Mouse (Mus musculus) spleen, adult 12 weeks (tissue): ENCODE results near the gene Gm28051.
A peak's percentile ranks its signal among the peaks of the same experiment; 100 is the strongest.

ENCODE experiments used
- DNase-seq: peaks from one replicate; pipeline ENCODE4 v3.0.0; 2022; ENCODE audit warnings: low spot score

The Gm28051 gene

GRCm38 (mm10) chr12:102705906-102706640 lies 51.5 kb downstream of the Gm28051 start:
- DNase-seq, result no peak

DNA sequence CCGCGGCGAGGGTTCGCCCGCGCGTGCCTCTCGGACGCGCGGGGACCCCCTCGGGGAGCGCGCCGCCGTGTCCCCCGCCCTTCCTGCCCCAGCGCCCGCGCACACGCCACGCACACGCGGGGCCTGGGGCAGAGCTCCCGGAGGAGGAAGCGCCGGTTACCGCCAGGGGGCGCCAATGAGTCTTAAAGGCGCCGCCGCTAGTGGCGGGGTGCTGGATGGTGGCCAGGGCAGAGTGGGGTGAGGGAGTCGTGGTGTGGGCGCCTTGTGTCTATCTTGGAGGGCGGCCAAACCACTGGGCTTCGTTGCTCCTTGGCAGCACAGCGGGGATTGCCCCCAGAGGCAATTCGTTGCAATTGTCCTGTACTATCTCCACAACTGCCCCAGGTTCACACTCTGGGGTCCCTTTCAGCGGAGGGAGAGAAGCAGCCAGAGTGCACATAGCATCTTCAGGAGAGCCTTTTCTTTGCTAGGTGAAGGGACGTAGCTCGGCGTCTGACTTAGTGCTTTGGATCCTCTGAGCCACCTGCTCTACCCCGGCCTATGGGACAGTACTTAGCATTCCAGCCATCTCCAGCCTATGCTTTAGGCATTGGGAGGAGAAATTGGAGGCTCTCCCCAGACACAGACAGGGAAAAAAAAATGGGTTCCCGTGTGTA lies 52.2 kb downstream of the Gm28051 start:
- peak; percentile 78 for DNase-seq

DNA sequence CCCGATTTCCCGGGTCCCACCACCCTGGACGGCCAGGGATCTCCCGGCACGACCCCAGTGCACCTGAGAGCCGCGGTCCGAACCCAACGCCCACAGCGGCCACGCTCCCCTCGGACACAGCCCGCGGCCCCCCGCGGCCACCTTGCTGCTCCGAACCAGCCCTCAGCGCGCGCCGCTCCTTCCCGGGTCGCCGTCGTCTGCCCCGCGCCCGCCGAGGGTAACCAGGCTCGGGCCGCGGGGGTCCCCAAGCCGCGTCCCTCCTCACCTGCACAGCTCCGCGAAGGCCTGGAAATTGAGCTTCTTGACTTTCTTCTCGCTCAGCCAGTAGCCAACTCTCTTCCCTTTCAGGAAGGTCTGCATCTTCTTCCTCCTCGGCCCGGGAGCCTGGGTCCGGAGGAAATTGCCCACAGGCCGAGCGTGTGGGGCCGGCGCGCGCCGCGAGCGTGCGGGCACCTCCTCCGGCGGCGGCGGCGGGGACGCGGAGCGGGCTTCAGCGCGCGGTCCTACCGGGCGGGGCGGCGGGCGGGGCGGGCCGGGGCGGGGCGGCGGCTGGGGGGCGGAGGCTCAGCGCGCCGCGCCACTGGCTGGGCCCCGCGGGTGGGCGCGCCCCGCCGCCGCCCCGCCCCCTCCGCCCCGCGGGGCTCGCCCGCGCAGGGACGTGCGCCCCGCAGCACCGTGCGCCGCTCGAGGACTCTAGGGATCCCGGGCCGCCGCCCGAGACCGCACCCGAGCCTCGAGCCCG lies 52.9 kb downstream of the Gm28051 start, which contains the start of gene Itpk1:
Gene Itpk1, minus strand, starts transcription at position 474 of the 742 bp plus-strand sequence.
- peak; percentile 51 for DNase-seq

- no peak for DNase-seq
Measured at GRCm38 (mm10) chr12:102703921-102704408, 53.6 kb downstream of the Gm28051 start.

DNA sequence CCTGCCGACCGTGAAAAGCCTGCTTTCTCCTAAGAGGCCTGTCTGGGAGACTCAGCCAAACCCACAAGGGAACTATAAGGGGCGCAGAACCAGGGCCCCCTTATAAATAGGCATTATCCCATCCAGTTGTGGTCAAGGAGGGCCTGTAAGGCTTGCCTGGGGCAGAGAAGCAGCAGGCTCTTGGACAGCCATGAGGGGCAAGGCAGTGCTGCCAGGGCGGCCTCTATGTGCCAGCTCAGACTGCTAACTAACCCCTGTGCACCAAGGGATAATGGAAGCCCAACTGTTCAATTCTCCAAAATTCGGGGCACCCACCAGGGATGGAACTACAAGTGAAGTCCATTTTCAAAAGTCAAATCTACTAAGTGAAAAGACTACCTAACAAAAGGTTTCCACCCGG lies 54.1 kb downstream of the Gm28051 start:
- DNase-seq, result no peak

DNA sequence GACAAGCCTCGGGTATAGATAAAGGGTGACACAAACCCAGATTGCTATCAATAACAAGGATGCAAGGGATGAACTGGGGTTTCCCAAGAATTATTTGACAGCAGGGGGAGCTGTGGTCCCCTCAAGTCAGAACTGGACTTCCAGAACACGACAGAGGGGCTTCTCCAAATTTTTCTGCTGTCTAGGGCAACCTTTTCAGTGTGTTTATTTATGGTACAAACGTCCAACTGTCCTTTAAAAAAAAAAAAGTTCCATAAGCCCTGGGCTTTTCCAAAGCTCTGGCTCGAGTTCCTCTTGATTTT lies 54.5 kb downstream of the Gm28051 start:
- no peak for DNase-seq

DNA sequence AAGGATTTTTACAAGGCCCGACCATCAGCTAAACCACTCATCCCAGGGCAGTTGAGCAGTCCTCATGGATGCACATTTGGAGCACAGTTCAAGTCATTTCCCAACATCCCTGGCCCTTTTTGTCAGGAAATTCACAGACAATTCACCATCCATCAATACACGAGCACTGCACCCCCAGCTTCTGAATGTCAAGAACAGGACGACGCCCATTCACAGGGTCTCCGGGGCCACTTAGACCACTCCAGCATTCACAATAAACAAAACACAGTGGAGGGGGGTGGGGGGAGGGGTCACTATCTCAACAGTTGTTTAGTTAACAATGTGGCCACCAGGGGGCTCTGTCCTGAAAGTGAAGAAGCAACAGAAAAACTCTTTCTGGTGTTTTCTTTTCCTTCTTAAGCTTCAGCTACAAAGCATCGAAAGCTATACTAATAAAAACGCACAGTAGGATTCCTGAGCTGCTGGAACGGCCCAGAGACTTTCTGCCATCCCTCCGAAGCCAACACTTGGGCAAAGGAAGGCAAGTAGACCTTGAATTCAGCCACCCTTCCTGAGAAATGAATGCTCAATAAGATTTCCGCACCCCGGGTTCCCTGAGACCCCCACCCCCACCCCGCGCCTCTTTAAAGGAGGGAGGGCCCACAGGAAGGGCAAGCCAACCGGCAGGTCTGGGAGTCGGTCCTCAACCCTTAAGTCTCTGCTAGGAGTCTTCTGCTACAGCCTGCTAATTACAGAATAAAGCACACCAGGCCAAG lies 55.0 kb downstream of the Gm28051 start:
- DNase-seq, result peak; percentile 57

- no peak for DNase-seq
Measured at GRCm38 (mm10) chr12:102701691-102702207, 55.8 kb downstream of the Gm28051 start.

GRCm38 (mm10) chr12:102700453-102700852 lies 57.1 kb downstream of the Gm28051 start:
- DNase-seq, result no peak

DNA sequence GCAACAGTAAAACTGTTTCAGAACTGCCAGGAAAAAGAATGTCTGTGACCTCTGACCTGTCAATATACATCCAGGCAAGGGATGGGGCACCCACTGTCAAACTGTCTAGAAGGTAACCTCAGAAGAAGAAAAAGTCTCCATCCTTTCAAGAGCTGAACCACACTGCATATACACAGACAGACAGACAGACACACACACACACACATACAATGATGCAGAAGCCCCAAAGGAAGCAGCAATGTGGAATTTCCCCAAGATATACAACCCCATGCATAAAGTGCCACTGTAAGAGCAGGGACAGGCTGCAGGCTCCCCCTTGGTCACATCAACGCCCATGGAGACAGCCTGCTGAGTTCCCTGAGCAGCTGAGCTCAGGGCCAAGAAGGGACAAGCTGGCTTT lies 58.4 kb downstream of the Gm28051 start:
- DNase-seq, result no peak

- no peak for DNase-seq
Measured at GRCm38 (mm10) chr12:102698089-102698684, 59.4 kb downstream of the Gm28051 start.

DNA sequence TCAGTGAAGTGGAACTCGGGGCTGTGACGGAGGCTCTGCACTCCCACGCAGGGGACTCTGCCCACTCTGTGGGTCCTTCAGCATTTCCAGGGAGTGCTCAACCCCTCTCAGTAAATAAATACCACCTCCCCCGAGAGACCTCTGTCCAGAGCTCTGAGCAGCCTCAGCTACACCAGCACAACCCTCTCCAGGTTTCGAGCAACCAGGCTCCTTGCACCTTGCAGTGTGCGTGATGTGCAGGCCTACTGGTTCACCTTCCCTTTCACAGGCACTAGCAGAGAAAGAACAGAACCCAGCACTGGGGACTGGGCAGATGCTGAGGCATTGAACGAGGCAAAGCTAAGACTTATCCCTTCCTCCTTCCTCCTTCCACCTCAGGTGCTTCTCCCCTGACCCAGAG lies 60.2 kb downstream of the Gm28051 start:
- no peak for DNase-seq

DNA sequence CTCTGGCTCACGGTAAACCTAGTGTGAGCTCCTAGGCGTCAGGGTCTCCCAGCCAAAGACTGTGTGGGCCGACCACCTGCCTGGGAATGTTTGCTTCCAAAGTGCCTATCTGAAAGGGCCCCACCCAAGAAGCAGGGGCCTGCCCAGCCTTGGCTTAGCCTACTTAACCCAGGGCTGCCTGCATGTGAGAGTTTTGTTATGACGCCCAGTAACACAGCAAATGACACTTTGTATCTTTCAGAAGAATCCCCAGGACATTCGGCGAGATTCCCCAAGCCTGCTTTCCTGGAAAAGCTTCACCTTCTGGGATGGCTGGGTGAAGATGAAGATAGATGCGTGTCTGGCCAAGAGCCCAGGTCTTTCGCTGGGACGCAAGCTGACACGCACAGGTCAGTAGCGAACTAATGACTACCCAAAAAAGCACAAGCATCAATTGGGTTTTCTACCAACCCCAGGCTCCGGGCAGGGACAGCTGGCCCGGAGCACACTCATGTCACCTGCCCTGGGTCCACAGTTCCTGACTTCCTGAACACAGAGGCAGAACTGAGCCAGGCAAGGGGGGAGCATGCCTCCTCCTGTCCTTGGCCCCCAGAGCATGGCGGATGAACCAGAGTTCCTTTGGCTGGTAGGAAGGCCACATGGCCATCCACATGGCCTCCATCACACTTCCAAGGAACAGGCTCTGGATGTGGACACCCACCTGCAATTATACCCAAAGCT lies 60.8 kb downstream of the Gm28051 start:
- DNase-seq, result no peak

DNA sequence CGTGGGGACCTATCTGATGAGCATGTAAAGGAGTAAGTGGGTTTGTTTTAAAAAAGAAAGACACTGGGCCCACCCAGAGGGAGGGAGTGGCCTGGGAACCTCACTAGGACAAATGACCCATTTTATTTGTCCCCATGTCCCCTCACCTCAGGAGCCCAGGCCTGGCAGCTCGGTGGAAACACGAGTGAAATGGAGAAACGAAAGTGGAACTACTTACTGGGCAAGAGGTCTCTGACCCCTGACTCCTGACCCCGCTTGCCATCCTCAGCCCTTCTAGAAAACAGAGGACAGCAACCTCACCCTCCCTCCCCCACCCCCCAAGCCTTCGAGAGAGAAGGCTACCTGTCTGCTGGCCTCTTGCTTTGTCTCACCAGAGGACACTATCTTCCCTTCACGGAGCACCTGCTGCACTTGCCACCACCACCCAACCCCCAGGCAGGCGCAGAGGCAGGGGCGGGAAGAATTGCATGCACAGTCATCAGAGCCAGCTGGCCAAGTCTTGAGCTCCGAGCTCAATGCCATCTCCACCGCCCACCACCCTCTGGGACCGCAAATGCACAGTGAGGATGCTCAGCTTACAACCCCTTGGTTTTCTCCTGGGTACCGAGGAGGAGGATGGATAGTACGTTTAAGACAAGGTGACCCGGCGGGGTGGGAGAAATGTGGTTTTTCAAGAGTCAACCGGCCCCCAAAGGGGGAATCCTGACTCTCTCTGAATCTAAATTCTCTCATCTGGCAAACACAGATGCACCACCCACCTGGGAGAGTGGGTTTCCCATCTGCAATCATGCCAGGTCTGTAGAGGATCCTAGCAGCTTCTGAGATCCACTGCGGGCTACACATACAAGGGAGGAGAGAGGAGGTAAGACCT lies 62.0 kb downstream of the Gm28051 start:
- no peak for DNase-seq

DNA sequence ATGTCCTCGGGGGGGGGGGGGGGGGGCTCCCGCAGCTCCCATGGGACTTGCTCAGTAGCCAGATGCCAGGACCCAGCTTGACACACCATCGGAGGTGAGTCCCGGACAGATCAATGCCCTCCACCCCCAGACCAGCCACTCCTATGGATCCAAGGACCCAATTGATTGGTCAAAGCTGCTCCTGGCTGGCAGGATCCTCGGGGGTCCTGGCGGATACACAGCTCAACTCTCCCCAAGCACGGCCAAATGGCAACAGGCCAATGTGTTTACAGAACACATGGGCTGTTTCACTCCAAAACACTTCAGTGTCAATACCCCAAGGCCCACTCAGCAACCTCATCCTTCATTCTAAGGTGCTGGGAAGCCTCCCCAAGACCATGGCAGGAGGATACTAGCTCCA lies 65.8 kb downstream of the Gm28051 start:
- DNase-seq, result no peak

DNA sequence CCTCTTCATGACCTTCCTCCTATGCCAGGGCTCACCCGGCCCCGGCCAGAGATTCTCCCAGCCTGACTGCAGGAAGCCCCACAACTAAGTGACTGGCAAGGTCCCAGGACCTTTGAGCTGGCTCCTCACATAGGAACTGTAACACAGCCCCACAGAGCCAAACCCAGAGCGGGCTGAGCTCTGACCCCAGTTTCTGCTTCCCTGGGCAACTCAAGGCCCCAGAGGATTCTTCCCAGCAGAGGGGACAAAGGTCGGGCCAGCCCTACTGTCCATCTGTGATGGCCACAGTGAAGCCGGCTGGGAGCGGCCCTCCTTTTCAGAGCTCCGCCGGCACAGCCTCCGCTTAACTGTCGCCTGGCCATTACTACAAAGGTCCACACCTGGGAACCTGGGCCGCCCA lies 66.4 kb downstream of the Gm28051 start:
- DNase-seq, result no peak

GRCm38 (mm10) chr12:102689773-102690563 lies 67.6 kb downstream of the Gm28051 start:
- no peak for DNase-seq

GRCm38 (mm10) chr12:102686321-102686720 lies 71.2 kb downstream of the Gm28051 start:
- DNase-seq, result no peak

GRCm38 (mm10) chr12:102685523-102685931 lies 72.0 kb downstream of the Gm28051 start:
- no peak for DNase-seq
